Mouse (Mus musculus): ENCODE measurements at regions not wholly inside any gene's neighbourhood (a gene's known extent, or its start where the extent isn't known, plus 50 kb on each side); places are given as distances from the start of the nearest gene placed in this dataset.

GRCm38 (mm10) chr3:137155043-137155404, 185.8 kb upstream of the Emcn start:
- H3K4me2 ChIP-seq (replicated peaks; ENCODE audit: low read depth, low read length), result no peak overlapping the region
- no peak for ATAC-seq (ENCODE audit: insufficient number of reproducible peaks, insufficient read depth, low FRiP score, low read depth)
- no peaks in the 10 kb centered on the region for H3K27me3 ChIP-seq (ENCODE audit: control insufficient read depth, insufficient read depth, low read length)
- H3K36me3 ChIP-seq (ENCODE audit: control insufficient read depth, insufficient read depth, low read length), result no peaks in the 10 kb centered on the region
- no peak overlapping the region for H3K9ac ChIP-seq (replicated peaks; ENCODE audit: low read depth, low read length)
- H3K9me3 ChIP-seq (ENCODE audit: control insufficient read depth, low read depth, low read length), result no peaks in the 10 kb centered on the region
- no peak overlapping the region for H3K4me3 ChIP-seq (ENCODE audit: low read depth, low read length)
- H3K4me1 ChIP-seq (ENCODE audit: control insufficient read depth, insufficient read depth, low read length), result no peaks in the 10 kb centered on the region
- WGBS, result 70% methylated on average over 3 of the region's 3 CpGs
- H3K27ac ChIP-seq (ENCODE audit: low read length), result no peak overlapping the region

GRCm38 (mm10) chr3:137156250-137156975, 184.5 kb upstream of the Emcn start:
- Histone ChIP-seq H3K4me1 (ENCODE audit: control insufficient read depth, insufficient read depth, low read length) (no peaks in the 10 kb centered on the region), H3K36me3 (ENCODE audit: control insufficient read depth, insufficient read depth, low read length) (no peaks in the 10 kb centered on the region), H3K9me3 (ENCODE audit: control insufficient read depth, low read depth, low read length) (no peaks in the 10 kb centered on the region), H3K27me3 (ENCODE audit: control insufficient read depth, insufficient read depth, low read length) (no peaks in the 10 kb centered on the region), H3K9ac (replicated peaks; ENCODE audit: low read depth, low read length) (no peak overlapping the region), H3K4me2 (replicated peaks; ENCODE audit: low read depth, low read length) (no peak overlapping the region), H3K27ac (ENCODE audit: low read length) (no peak overlapping the region), H3K4me3 (ENCODE audit: low read depth, low read length) (no peak overlapping the region)
- ATAC-seq (ENCODE audit: insufficient number of reproducible peaks, insufficient read depth, low FRiP score, low read depth), result no peak
- WGBS, result 67% methylated on average over 11 of the region's 11 CpGs

DNA sequence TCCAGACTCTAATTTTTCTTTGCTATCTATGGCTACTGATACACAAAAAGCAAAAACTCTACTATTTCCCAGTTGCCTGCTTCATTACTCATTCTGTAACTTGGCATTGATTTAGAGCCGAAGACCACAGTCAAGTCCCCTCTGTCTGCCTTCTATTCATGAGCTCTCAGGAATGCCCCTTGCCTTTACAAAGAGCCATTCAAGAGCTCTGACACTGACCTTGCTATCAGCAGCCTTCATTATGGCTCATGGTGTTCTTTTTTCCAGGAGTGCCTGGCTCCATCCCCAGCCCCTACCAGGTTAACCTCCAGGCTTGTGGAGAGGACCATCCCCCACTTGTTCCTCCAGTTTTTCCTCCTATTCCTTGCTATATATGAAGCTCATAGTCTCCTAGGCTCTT, 151.8 kb upstream of the Emcn start:
- no peaks in the 10 kb centered on the region for H3K36me3 ChIP-seq (ENCODE audit: control insufficient read depth, insufficient read depth, low read length)
- 57% methylated on average over 1 of the region's 1 CpGs for WGBS
- no peaks in the 10 kb centered on the region for H3K9me3 ChIP-seq (ENCODE audit: control insufficient read depth, low read depth, low read length)
- ATAC-seq (ENCODE audit: insufficient number of reproducible peaks, insufficient read depth, low FRiP score, low read depth), result no peak
- H3K27ac ChIP-seq (ENCODE audit: low read length), result no peak overlapping the region
- H3K4me1 ChIP-seq (ENCODE audit: control insufficient read depth, insufficient read depth, low read length), result no peaks in the 10 kb centered on the region
- H3K9ac ChIP-seq (replicated peaks; ENCODE audit: low read depth, low read length), result no peak overlapping the region
- no peaks in the 10 kb centered on the region for H3K27me3 ChIP-seq (ENCODE audit: control insufficient read depth, insufficient read depth, low read length)
- no peak overlapping the region for H3K4me2 ChIP-seq (replicated peaks; ENCODE audit: low read depth, low read length)
- H3K4me3 ChIP-seq (ENCODE audit: low read depth, low read length), result no peak overlapping the region

GRCm38 (mm10) chr3:137190489-137190888, 150.4 kb upstream of the Emcn start:
- no peaks in the 10 kb centered on the region for H3K4me1 ChIP-seq (ENCODE audit: control insufficient read depth, insufficient read depth, low read length)
- no peaks in the 10 kb centered on the region for H3K27me3 ChIP-seq (ENCODE audit: control insufficient read depth, insufficient read depth, low read length)
- WGBS, result 78% methylated on average over 5 of the region's 5 CpGs
- H3K4me2 ChIP-seq (replicated peaks; ENCODE audit: low read depth, low read length), result no peak overlapping the region
- H3K9me3 ChIP-seq (ENCODE audit: control insufficient read depth, low read depth, low read length), result no peaks in the 10 kb centered on the region
- no peaks in the 10 kb centered on the region for H3K36me3 ChIP-seq (ENCODE audit: control insufficient read depth, insufficient read depth, low read length)
- no peak overlapping the region for H3K27ac ChIP-seq (ENCODE audit: low read length)
- no peak for ATAC-seq (ENCODE audit: insufficient number of reproducible peaks, insufficient read depth, low FRiP score, low read depth)
- no peak overlapping the region for H3K9ac ChIP-seq (replicated peaks; ENCODE audit: low read depth, low read length)
- H3K4me3 ChIP-seq (ENCODE audit: low read depth, low read length), result no peak overlapping the region

GRCm38 (mm10) chr3:137191009-137191408, 149.9 kb upstream of the Emcn start:
- Histone ChIP-seq H3K9ac (replicated peaks; ENCODE audit: low read depth, low read length) (no peak overlapping the region), H3K4me3 (ENCODE audit: low read depth, low read length) (no peak overlapping the region), H3K4me2 (replicated peaks; ENCODE audit: low read depth, low read length) (no peak overlapping the region), H3K36me3 (ENCODE audit: control insufficient read depth, insufficient read depth, low read length) (no peaks in the 10 kb centered on the region), H3K27me3 (ENCODE audit: control insufficient read depth, insufficient read depth, low read length) (no peaks in the 10 kb centered on the region), H3K9me3 (ENCODE audit: control insufficient read depth, low read depth, low read length) (no peaks in the 10 kb centered on the region), H3K4me1 (ENCODE audit: control insufficient read depth, insufficient read depth, low read length) (no peaks in the 10 kb centered on the region), H3K27ac (ENCODE audit: low read length) (no peak overlapping the region)
- 81% methylated on average over 4 of the region's 4 CpGs for WGBS
- ATAC-seq (ENCODE audit: insufficient number of reproducible peaks, insufficient read depth, low FRiP score, low read depth), result no peak

DNA sequence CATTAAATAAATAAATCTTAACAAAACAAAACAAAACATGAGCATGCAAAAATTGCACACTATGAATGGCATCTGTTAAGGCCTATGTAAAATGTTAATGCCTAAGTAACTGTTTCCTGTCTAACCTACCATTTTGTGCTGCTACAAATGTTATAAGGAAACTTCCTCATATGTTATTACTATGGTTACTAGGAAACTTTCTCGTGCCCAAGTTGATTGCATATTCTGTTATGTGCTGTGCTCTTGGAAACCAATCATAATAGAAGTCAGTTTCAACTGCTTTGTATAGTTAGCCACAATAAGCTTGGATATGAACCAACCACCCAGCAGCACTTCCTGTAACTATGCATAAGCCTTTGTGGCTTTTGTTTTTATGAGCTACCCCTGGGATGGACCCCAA, 147.0 kb upstream of the Emcn start:
- 72% methylated on average over 1 of the region's 1 CpGs for WGBS
- no peak overlapping the region for H3K27ac ChIP-seq (ENCODE audit: low read length)
- no peaks in the 10 kb centered on the region for H3K27me3 ChIP-seq (ENCODE audit: control insufficient read depth, insufficient read depth, low read length)
- no peaks in the 10 kb centered on the region for H3K4me1 ChIP-seq (ENCODE audit: control insufficient read depth, insufficient read depth, low read length)
- no peaks in the 10 kb centered on the region for H3K9me3 ChIP-seq (ENCODE audit: control insufficient read depth, low read depth, low read length)
- no peak for ATAC-seq (ENCODE audit: insufficient number of reproducible peaks, insufficient read depth, low FRiP score, low read depth)
- H3K9ac ChIP-seq (replicated peaks; ENCODE audit: low read depth, low read length), result no peak overlapping the region
- no peak overlapping the region for H3K4me3 ChIP-seq (ENCODE audit: low read depth, low read length)
- no peaks in the 10 kb centered on the region for H3K36me3 ChIP-seq (ENCODE audit: control insufficient read depth, insufficient read depth, low read length)
- H3K4me2 ChIP-seq (replicated peaks; ENCODE audit: low read depth, low read length), result no peak overlapping the region

DNA sequence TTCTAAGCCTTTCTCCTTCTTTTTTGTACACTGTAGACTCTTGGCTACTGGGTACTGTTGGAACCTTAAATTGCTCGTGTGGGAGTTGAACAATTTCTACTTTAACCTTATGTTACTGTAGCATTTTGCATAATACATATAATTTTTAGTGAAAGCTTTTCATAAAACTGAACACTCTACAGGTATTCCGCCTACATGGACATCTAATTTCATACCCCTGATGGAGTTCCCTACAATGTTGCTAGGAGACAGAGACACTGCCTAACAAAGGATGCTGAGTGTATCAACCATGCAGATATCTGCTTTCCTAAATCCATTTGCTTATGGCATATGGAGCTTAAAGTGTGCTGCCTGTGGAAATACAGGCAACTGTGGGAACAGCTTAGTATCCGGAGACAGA, 129.2 kb upstream of the Emcn start:
- no peaks in the 10 kb centered on the region for H3K9me3 ChIP-seq (ENCODE audit: control insufficient read depth, low read depth, low read length)
- no peak overlapping the region for H3K9ac ChIP-seq (replicated peaks; ENCODE audit: low read depth, low read length)
- no peaks in the 10 kb centered on the region for H3K36me3 ChIP-seq (ENCODE audit: control insufficient read depth, insufficient read depth, low read length)
- no peak for ATAC-seq (ENCODE audit: insufficient number of reproducible peaks, insufficient read depth, low FRiP score, low read depth)
- no peak overlapping the region for H3K27ac ChIP-seq (ENCODE audit: low read length)
- 91% methylated on average over 3 of the region's 3 CpGs for WGBS
- H3K27me3 ChIP-seq (ENCODE audit: control insufficient read depth, insufficient read depth, low read length), result no peaks in the 10 kb centered on the region
- no peak overlapping the region for H3K4me2 ChIP-seq (replicated peaks; ENCODE audit: low read depth, low read length)
- no peak overlapping the region for H3K4me3 ChIP-seq (ENCODE audit: low read depth, low read length)
- H3K4me1 ChIP-seq (ENCODE audit: control insufficient read depth, insufficient read depth, low read length), result no peaks in the 10 kb centered on the region

DNA sequence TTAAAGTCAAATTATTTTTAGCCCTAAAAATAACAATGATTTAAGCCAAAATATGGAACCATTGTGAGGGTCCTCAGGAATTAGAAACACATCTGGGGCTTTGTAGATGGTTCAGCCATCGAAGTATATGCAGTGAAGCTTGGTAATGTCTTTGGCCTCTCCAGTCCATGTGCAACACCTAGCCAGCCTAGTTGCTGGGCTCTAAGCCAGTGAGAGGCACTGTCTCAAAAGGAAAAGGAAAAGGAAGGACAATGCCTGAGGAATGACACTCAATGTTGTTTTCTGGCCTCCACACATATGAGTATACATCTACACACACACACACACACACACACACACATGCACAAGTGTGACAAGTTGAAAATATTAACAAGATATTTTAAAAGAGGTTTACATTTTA, 124.8 kb upstream of the Emcn start:
- Histone ChIP-seq H3K9me3 (ENCODE audit: control insufficient read depth, low read depth, low read length) (no peaks in the 10 kb centered on the region), H3K4me3 (ENCODE audit: low read depth, low read length) (no peak overlapping the region), H3K27me3 (ENCODE audit: control insufficient read depth, insufficient read depth, low read length) (no peaks in the 10 kb centered on the region), H3K9ac (replicated peaks; ENCODE audit: low read depth, low read length) (no peak overlapping the region), H3K4me2 (replicated peaks; ENCODE audit: low read depth, low read length) (no peak overlapping the region), H3K36me3 (ENCODE audit: control insufficient read depth, insufficient read depth, low read length) (no peaks in the 10 kb centered on the region), H3K27ac (ENCODE audit: low read length) (no peak overlapping the region), H3K4me1 (ENCODE audit: control insufficient read depth, insufficient read depth, low read length) (no peaks in the 10 kb centered on the region)
- WGBS, result 91% methylated on average over 1 of the region's 1 CpGs
- ATAC-seq (ENCODE audit: insufficient number of reproducible peaks, insufficient read depth, low FRiP score, low read depth), result no peak

- ATAC-seq (ENCODE audit: insufficient number of reproducible peaks, insufficient read depth, low FRiP score, low read depth), result no peak
- no peaks in the 10 kb centered on the region for H3K9me3 ChIP-seq (ENCODE audit: control insufficient read depth, low read depth, low read length)
- no peaks in the 10 kb centered on the region for H3K4me1 ChIP-seq (ENCODE audit: control insufficient read depth, insufficient read depth, low read length)
- H3K9ac ChIP-seq (replicated peaks; ENCODE audit: low read depth, low read length), result no peak overlapping the region
- no peaks in the 10 kb centered on the region for H3K27me3 ChIP-seq (ENCODE audit: control insufficient read depth, insufficient read depth, low read length)
- H3K4me2 ChIP-seq (replicated peaks; ENCODE audit: low read depth, low read length), result no peak overlapping the region
- H3K27ac ChIP-seq (ENCODE audit: low read length), result no peak overlapping the region
- no peak overlapping the region for H3K4me3 ChIP-seq (ENCODE audit: low read depth, low read length)
- no peaks in the 10 kb centered on the region for H3K36me3 ChIP-seq (ENCODE audit: control insufficient read depth, insufficient read depth, low read length)
Observed at GRCm38 (mm10) chr3:137217245-137217644, 123.6 kb upstream of the Emcn start.

Measured in stomach, embryonic 14.5 days (tissue).